Mouse (Mus musculus): ENCODE measurements around the gene Micall1. TPM values are rescaled to one million over a fixed set of nuclear protein-coding genes. Genes with fewer than 3 reads are reported as not detected.

Gene Micall1
- polyA plus RNA-seq, 1 experiment: 8.4 TPM

DNA sequence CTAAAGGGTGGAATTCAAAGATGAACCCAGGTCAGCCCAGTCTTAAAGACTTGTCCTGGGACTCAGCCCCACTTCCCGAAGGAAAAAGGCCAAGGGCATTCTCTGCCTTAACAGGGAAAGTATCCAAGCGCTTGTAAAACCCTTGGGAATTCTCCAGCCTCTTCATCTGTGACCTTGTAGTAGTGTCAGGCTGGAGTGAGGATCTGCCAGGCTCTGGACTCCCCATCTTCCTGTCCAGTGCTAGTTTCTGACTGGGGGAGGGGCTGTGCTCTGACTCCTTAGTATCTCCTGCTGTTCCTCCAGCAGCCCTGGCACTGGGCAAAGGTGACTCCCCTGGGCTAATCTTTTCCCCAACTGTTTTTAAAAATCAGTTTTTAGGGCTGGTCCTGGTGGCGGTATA is 12.1 kb upstream of the Micall1 start:
- peaks cover 49% of the 10 kb centered on the region for H3K36me3 ChIP-seq (replicated peaks; ENCODE audit: low read length)
- H3K4me3 ChIP-seq (replicated peaks): no peak overlapping the region
- H3K9me3 ChIP-seq: no peaks in the 10 kb centered on the region
- TF ChIP-seq GATA1 (IDR thresholded peaks at IDR 0.05; ENCODE audit: borderline replicate concordance, low read length) (no peak), FLI1 (IDR thresholded peaks at IDR 0.05; ENCODE audit: low read length) (no peak)
- H3K4me1 ChIP-seq: peaks cover 56% of the 10 kb centered on the region
- peaks cover 20% of the 10 kb centered on the region for H3K27me3 ChIP-seq (replicated peaks)

DNA sequence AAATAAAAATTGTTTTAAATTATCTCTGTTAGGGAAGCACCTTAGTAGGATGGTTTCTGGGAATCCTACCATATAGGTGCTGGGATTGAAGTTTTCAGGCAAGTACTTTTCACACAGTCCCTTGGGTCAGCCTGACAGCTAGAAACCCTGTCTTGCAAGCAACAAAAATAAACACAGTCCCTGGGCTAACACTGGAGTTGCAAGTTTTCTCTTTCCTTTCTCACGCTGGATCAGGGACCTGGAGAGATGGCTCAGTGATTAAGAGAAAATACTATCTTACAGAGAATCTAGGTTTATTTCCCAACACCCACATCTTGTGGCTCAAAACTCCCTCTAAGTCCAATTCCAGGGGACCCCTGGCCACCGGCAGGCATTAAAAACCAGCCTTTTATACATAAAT is 11.6 kb upstream of the Micall1 start:
- H3K4me3 ChIP-seq (replicated peaks): no peak overlapping the region
- peaks cover 54% of the 10 kb centered on the region for H3K4me1 ChIP-seq
- TF ChIP-seq GATA1 (IDR thresholded peaks at IDR 0.05; ENCODE audit: borderline replicate concordance, low read length) (no peak), FLI1 (IDR thresholded peaks at IDR 0.05; ENCODE audit: low read length) (no peak)
- H3K27me3 ChIP-seq (replicated peaks): peaks cover 24% of the 10 kb centered on the region
- H3K36me3 ChIP-seq (replicated peaks; ENCODE audit: low read length): peaks cover 43% of the 10 kb centered on the region
- no peaks in the 10 kb centered on the region for H3K9me3 ChIP-seq

- Histone ChIP-seq H3K27me3 (replicated peaks) (peaks cover 26% of the 10 kb centered on the region), H3K9me3 (no peaks in the 10 kb centered on the region), H3K4me1 (peaks cover 50% of the 10 kb centered on the region), H3K4me3 (replicated peaks) (peak overlapping the region; percentile 56), H3K36me3 (replicated peaks; ENCODE audit: low read length) (peaks cover 38% of the 10 kb centered on the region)
- TF ChIP-seq GATA1 (IDR thresholded peaks at IDR 0.05; ENCODE audit: borderline replicate concordance, low read length) (no peak), FLI1 (IDR thresholded peaks at IDR 0.05; ENCODE audit: low read length) (no peak)
These were observed 11.1 kb upstream of the Micall1 start for GRCm38 (mm10) chr15:79097611-79098025.

DNA sequence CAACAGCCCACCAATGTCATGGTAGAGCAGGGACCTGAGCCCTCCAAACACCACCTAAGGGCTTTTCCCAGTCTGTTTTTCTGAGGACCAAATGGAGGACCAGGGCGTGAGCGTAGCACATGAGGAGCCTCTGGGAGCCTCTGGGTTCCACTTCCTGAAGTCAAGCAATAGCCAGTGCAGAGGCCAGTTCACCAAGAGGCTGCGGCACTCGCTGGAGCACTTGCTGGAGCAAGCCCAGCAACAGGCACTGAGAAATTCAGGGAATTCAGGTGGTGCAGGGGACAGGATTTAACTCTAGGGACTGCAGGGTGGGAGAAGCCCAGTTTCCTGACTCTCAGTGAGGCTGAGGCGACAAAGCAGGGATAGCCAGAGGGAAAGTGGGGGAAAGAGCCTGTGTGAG is 10.5 kb upstream of the Micall1 start:
- TF ChIP-seq FLI1 (IDR thresholded peaks at IDR 0.05; ENCODE audit: low read length) (no peak), GATA1 (IDR thresholded peaks at IDR 0.05; ENCODE audit: borderline replicate concordance, low read length) (no peak)
- peaks cover 32% of the 10 kb centered on the region for H3K36me3 ChIP-seq (replicated peaks; ENCODE audit: low read length)
- peaks cover 28% of the 10 kb centered on the region for H3K27me3 ChIP-seq (replicated peaks)
- no peaks in the 10 kb centered on the region for H3K9me3 ChIP-seq
- H3K4me1 ChIP-seq: peaks cover 44% of the 10 kb centered on the region
- H3K4me3 ChIP-seq (replicated peaks): no peak overlapping the region

GRCm38 (mm10) chr15:79098868-79099267 is 9.8 kb upstream of the Micall1 start:
- peaks cover 31% of the 10 kb centered on the region for H3K27me3 ChIP-seq (replicated peaks)
- TF ChIP-seq FLI1 (IDR thresholded peaks at IDR 0.05; ENCODE audit: low read length) (no peak), GATA1 (IDR thresholded peaks at IDR 0.05; ENCODE audit: borderline replicate concordance, low read length) (no peak)
- peaks cover 25% of the 10 kb centered on the region for H3K36me3 ChIP-seq (replicated peaks; ENCODE audit: low read length)
- H3K4me1 ChIP-seq: peaks cover 37% of the 10 kb centered on the region
- no peaks in the 10 kb centered on the region for H3K9me3 ChIP-seq
- H3K4me3 ChIP-seq (replicated peaks): peak overlapping the region; percentile 53

- Histone ChIP-seq H3K27me3 (replicated peaks) (peaks cover 34% of the 10 kb centered on the region), H3K4me1 (peaks cover 37% of the 10 kb centered on the region), H3K4me3 (replicated peaks) (peak overlapping the region; percentile 2), H3K9me3 (peaks cover 2% of the 10 kb centered on the region), H3K36me3 (replicated peaks; ENCODE audit: low read length) (peaks cover 20% of the 10 kb centered on the region)
- TF ChIP-seq GATA1 (IDR thresholded peaks at IDR 0.05; ENCODE audit: borderline replicate concordance, low read length) (no peak), FLI1 (IDR thresholded peaks at IDR 0.05; ENCODE audit: low read length) (no peak)
These were observed 9.2 kb upstream of the Micall1 start for GRCm38 (mm10) chr15:79099456-79099855.

DNA sequence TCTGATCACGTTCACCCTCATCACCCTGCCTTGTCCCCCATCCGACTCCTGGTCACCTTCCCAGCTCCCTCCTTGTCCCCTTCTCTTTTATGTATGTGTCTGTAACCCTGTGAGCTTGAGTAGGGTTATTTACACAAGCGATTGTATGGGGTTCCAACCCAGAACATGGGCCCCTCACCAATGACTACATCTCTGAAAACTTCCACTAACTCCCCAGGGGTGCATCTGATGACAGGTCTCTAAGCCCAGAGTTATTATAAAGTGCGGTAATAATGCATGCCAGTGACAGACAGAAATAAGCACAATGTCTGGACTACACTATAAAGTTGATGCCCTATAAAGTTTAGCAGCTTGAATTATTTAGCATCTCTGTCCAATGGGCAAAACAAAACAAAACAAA is 8.3 kb upstream of the Micall1 start:
- peaks cover 7% of the 10 kb centered on the region for H3K9me3 ChIP-seq
- TF ChIP-seq GATA1 (IDR thresholded peaks at IDR 0.05; ENCODE audit: borderline replicate concordance, low read length) (no peak), FLI1 (IDR thresholded peaks at IDR 0.05; ENCODE audit: low read length) (no peak)
- H3K4me1 ChIP-seq: peaks cover 42% of the 10 kb centered on the region
- H3K27me3 ChIP-seq (replicated peaks): peaks cover 41% of the 10 kb centered on the region
- no peak overlapping the region for H3K4me3 ChIP-seq (replicated peaks)
- peaks cover 12% of the 10 kb centered on the region for H3K36me3 ChIP-seq (replicated peaks; ENCODE audit: low read length)

- TF ChIP-seq GATA1 (IDR thresholded peaks at IDR 0.05; ENCODE audit: borderline replicate concordance, low read length): no peak
- TF ChIP-seq FLI1 (IDR thresholded peaks at IDR 0.05; ENCODE audit: low read length): no peak
- H3K36me3 ChIP-seq (replicated peaks; ENCODE audit: low read length): peaks cover under 1% of the 10 kb centered on the region
- no peak overlapping the region for H3K4me3 ChIP-seq (replicated peaks)
- H3K4me1 ChIP-seq: peaks cover 40% of the 10 kb centered on the region
- H3K27me3 ChIP-seq (replicated peaks): peaks cover 45% of the 10 kb centered on the region
- H3K9me3 ChIP-seq: peaks cover 7% of the 10 kb centered on the region
These were observed 7.2 kb upstream of the Micall1 start for GRCm38 (mm10) chr15:79101531-79101930.

DNA sequence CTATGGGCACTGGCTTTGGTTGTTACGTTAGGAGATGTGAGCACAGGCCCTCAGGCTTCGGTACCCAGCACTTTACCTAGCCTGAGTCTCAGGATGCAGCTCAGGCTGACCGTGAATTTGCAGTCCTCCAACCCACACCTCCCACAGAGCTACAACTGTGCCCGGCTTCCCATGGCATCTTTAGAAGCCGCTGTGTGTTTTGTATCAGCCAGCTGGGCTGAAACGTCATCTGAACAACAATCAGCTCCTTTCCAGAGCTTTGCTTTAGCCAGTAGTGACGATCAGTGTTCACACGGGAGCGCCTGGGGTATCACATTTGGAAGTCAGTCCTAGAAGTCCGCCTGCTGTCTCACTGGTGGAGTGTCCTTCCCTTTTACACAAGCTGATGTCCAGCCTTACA is 5.4 kb upstream of the Micall1 start:
- no peak for TF ChIP-seq FLI1 (IDR thresholded peaks at IDR 0.05; ENCODE audit: low read length)
- TF ChIP-seq GATA1 (IDR thresholded peaks at IDR 0.05; ENCODE audit: borderline replicate concordance, low read length): no peak
- Histone ChIP-seq H3K36me3 (replicated peaks; ENCODE audit: low read length) (no peaks in the 10 kb centered on the region), H3K9me3 (peaks cover 7% of the 10 kb centered on the region), H3K27me3 (replicated peaks) (peaks cover 49% of the 10 kb centered on the region), H3K4me1 (peaks cover 41% of the 10 kb centered on the region), H3K4me3 (replicated peaks) (no peak overlapping the region)

GRCm38 (mm10) chr15:79105804-79106203 is 2.9 kb upstream of the Micall1 start:
- Histone ChIP-seq H3K27me3 (replicated peaks) (peaks cover 39% of the 10 kb centered on the region), H3K4me3 (replicated peaks) (no peak overlapping the region), H3K4me1 (peaks cover 45% of the 10 kb centered on the region), H3K9me3 (peaks cover 7% of the 10 kb centered on the region), H3K36me3 (replicated peaks; ENCODE audit: low read length) (no peaks in the 10 kb centered on the region)
- no peak for TF ChIP-seq FLI1 (IDR thresholded peaks at IDR 0.05; ENCODE audit: low read length)
- no peak for TF ChIP-seq GATA1 (IDR thresholded peaks at IDR 0.05; ENCODE audit: borderline replicate concordance, low read length)

DNA sequence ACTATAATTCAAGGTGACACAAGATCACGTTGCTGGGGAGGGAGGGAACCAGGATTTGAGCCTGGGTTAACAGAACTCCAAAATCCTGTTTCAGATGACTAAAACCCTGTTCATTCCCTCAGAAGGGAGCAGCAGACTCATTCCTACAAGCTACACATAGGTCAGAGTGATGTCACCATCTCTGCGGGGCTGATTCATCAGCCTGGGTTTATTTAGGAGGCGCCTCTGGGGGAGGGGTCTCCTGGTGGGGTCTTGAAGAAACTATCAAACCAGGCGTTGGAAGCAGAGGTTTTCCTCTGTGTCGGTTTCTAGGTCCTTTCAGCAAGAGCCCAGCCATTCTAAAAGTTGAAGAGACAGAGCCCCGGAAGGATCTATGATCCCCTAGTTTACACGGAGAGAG is 732 bp upstream of the Micall1 start:
- H3K27me3 ChIP-seq (replicated peaks): peaks cover 27% of the 10 kb centered on the region
- peak overlapping the region; percentile 99 for H3K4me3 ChIP-seq (replicated peaks)
- H3K36me3 ChIP-seq (replicated peaks; ENCODE audit: low read length): peaks cover 9% of the 10 kb centered on the region
- peaks cover 7% of the 10 kb centered on the region for H3K9me3 ChIP-seq
- TF ChIP-seq FLI1 (IDR thresholded peaks at IDR 0.05; ENCODE audit: low read length) (no peak), GATA1 (IDR thresholded peaks at IDR 0.05; ENCODE audit: borderline replicate concordance, low read length) (no peak)
- H3K4me1 ChIP-seq: peaks cover 50% of the 10 kb centered on the region
